Mouse (Mus musculus): ENCODE data around the gene Lgals1.

Lgals1 gene

GRCm38 (mm10) chr15:78912040-78912439, 14.5 kb upstream of the Lgals1 start:
- peak; percentile 76 for DNase-seq

- DNase-seq = peak; percentile 100
Observed at GRCm38 (mm10) chr15:78913632-78914090, 12.9 kb upstream of the Lgals1 start, which contains the start of gene Pdxp. TSS of gene Pdxp (plus strand) at chr15:78913919.

DNA sequence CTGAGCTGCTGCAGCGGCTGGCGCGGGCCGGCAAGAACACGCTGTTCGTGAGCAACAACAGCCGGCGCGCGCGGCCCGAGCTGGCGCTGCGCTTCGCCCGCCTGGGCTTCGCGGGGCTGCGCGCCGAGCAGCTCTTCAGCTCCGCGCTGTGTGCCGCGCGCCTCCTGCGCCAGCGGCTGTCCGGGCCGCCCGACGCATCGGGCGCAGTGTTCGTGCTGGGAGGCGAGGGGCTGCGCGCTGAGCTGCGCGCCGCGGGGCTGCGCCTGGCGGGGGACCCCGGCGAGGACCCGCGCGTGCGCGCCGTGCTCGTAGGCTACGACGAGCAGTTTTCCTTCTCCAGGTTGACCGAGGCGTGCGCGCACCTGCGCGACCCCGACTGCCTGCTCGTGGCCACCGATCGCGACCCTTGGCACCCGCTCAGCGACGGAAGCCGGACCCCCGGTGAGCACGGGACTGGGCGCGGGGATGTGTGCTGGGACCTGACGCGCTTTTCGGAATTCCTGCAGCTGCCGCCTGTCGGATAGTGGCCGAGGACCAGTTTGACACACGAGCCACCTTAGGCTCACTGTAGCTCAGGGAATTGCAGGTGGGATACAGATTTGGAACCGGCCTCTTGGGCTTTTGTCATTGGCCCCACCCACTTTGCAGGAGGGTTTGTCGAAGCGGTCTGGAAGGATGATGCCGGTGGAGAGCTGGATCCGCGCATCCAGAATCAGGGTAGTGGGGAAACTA, 12.3 kb upstream of the Lgals1 start:
- DNase-seq = no peak

GRCm38 (mm10) chr15:78914823-78915659, 11.5 kb upstream of the Lgals1 start:
- no peak for DNase-seq

- DNase-seq = peak; percentile 92
Observed at GRCm38 (mm10) chr15:78915660-78916017, 10.9 kb upstream of the Lgals1 start.

GRCm38 (mm10) chr15:78916052-78916826, 10.3 kb upstream of the Lgals1 start:
- no peak for DNase-seq

- DNase-seq = no peak
Observed at GRCm38 (mm10) chr15:78918126-78918525, 8.4 kb upstream of the Lgals1 start.

DNA sequence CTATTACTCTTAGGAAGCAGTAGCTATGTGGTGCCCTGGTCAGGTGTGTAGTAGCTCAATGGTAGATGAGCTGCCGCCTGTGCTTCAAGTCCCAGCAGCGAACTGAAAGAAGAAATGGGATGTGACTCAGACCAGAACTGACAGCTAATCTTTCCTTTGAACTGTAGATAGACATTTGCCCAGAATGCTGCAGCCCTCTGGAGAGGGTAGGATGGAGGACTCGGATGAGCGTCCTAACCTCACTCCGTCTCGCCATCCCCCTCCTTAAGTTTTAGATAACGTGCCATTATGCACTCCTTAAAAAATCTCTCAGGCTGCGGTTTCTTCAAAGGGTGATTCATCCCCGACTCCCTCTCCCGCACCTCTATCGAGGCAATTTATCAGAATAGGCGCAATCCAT, 6.6 kb upstream of the Lgals1 start:
- DNase-seq = no peak

- DNase-seq = no peak
Observed at GRCm38 (mm10) chr15:78922700-78923099, 3.8 kb upstream of the Lgals1 start.

DNA sequence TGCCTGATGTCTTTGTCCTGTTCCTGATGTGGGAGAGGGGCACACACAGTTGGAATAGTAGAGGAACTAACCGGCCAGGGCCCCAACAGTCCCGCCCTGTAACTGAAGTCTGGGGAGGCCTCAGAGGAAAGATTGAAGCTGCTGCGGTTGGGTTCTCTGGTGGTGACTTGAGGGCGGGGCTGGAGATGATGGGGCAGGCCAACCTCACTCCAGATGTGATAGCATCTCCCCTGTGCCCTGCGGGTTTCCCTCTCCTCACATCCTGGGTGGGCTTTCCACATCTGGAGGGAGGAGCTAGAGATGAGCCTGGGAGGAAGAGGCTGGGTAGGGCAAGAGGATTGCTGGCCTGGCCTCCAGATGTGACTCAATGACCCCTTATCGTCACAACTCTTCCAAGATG, 2.9 kb upstream of the Lgals1 start:
- DNase-seq = no peak

DNA sequence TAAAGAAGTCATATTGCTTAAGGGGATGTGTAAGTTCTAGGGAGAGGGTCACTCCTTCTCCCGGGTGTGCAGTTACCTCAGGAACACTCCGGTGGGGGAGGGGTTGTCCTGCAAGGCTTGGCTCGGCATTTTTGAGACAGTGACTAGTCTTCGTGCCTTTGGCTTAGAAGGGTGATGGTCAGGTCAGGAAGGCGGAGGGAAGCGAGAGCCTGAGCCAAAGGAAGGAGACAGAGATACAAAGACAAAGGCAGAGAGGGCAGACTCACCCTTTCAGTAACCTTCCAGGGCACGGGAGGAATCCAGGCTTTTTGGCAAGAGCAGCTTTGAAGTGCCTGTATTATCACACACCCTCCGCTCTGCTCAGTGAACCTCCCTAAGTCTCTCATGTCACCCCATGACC, 1.4 kb upstream of the Lgals1 start:
- no peak for DNase-seq

DNA sequence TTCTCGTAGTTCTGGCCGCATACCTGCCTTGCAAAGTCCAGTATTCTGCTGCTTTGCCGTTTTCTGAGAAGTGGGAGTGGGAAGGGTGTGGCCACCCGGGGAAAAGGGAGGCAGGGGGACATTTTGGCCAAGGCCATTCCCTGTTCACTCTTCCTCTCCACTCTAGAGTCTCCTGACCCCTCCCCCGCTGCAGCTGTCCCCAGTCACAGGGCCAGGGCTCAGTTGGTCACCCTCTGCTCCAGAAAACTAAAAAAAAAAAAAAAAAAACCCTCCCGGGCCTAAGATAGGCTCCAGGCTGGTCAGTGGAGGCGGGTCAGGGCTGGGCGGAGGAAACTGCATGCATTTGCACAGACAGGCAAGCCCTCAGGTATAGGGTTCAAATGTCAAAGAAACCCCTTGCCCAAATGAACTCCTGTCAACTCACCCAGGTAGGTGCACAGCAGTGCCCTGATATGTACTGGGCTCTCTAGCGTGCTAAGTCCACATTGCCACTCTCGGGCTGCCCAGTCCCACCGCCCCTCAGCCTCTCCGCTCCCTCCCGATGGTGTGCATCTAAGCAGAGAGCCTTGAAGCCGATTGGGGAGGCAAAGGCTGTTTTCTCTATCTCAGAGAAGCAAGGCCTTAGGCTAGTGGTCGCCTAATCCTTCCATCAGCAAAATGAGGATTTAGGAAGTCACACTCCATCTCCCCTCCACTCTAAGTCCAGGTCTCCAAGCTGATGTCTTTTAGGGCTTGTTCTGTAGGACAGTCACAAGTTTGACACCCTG, 679 bp downstream of the Lgals1 start:
- DNase-seq = peak; percentile 50

DNA sequence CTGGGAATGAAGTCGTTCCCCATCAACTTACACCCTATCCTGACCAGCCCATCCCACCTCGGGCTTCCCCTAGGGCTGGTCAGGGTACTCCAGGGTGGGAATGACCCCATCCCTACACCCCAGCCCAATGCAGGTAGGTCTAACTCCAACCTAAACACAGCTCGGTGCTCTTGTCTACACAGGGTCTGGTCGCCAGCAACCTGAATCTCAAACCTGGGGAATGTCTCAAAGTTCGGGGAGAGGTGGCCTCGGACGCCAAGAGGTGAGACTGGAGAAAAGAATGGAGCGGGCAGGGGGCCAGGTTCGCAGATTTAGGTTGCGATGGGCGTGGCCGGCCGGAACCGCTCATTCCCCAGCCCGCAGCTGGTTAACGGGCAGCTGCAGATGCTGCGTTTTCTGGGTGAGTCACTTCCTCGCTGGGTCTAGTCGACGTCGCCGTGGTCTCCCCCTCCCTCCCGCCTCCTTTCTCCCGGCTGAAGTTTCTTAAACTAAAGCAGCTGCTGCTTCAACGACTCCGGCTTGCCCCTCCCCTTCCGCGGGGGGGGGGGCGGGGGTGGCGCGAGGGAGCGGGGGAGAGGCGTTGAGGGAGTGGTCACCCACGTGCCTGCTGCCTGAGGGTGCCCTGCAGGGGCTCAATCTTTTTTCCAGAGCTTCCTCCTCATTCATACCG, 1.4 kb downstream of the Lgals1 start:
- DNase-seq = peak; percentile 80

- DNase-seq = peak; percentile 28
Observed at GRCm38 (mm10) chr15:78928539-78928938, 2.0 kb downstream of the Lgals1 start.

DNA sequence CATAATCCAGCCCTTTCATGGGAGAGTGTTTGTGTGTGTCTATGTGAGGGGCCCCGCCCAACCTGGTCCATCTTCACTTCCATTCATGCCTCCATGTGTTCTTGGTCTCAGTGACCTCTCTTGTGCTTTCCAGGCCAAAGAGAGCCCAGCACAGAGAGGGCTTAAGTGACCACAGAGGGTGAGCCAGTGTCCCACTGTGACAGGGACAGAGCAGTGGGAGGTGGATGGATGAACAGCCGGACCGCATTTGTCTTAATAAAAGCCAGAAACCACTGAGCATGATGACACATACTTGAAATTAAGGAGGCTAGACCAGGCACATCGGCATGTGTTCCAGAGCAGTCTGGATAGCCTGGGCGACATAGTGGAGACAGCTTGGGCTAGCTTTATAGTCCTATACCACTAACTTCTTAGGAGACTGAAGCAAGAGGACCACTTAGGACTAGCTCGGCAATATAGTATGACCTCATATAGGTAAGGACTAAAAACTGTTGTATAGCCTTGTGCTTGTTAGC, 3.7 kb downstream of the Lgals1 start:
- no peak for DNase-seq

DNA sequence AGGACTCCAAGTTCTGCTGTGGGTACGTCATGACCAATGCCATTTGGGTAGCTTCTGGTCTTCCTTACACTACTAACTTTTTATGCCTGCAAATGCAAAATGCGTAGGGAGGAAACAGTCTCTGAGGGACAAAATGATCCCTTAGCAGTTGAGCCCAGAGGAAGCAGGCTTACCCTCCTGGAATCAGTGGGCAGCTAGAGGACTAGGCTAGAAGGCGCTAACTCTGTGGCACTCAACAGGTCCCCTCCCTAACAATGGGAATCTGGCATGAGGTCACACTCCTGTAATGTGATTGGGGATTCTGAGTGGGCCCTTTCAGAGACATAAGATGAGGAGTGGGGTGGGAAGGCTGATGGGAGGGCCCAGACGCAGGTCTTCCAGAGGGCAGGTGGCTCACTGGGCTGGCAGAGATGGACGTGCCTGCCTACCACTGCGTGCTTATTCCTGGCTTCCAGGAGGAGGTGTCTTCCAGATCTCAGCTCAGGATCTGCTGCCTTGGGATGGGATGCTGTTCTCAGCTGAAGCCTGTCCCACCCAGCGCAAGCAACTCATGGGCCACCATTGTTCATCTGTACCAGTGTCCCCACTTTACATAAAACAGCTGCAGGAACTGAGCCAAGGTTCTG, 4.4 kb downstream of the Lgals1 start:
- DNase-seq = no peak

DNA sequence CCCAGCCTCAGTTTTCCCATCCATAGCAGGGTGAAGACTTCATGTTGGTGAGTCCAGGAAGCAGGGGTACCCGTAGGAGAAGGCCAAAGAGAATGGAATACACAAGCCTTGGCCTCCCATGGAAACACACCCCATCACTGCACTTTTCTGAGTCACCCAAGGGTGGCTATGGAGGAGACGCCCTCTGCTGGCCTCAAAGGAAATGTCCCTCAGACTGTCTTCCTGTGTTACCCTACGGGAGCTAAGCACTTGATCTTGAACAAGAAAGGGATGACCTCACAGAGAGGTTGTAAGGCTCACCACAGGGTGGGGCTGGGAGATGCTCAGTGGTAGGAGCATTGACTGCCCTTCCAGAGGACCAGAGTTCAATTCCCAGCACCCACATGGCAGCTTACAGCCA, 5.1 kb downstream of the Lgals1 start:
- peak; percentile 56 for DNase-seq

GRCm38 (mm10) chr15:78934784-78935320, 8.3 kb downstream of the Lgals1 start, which contains the start of gene Nol12:
TSS of gene Nol12 (plus strand) at chr15:78934933.
- peak; percentile 95 for DNase-seq

- no peak for DNase-seq
Observed at GRCm38 (mm10) chr15:78936403-78936802, 9.9 kb downstream of the Lgals1 start.

DNA sequence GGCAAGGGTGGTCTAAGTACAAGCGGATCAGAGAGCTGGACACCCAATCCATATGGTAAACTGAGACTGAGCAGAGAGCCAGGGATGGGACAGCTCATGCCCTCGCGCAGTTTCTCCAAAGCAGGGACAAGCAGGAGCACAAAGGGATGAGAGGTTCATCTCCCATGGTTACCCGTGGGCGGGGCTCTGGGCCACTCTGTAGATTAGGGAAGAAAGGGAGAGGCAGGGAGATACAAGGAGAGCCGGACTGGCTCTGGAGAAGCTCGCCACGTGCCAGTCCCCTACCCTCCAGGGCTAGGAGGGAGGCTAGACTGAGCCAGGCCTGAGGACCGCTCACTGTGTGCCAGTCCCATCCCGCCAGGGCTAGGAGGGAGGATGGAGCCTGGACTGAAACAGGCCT, 10.8 kb downstream of the Lgals1 start:
- no peak for DNase-seq

DNA sequence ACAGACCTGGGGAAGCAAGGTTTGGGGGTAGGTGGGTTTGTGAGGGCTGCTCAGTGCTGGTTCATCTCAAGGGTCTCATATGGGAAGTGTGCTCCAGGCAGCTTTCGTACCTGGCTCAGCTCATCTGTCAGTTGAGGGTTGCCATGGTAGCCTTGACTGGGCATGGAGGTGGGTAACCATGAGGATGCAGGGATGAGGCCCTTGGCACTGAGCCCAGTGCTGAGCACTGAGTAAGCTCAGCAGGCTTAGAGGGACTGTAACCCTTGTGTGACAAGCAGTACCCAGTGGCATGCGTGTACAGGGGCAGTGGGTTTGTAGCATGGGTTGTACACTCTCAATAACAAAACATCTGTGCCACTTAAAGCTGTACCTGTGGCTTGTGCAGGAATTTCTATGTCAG, 11.4 kb downstream of the Lgals1 start:
- no peak for DNase-seq

Data from retina, postnatal 1 day (tissue).